Mouse (Mus musculus): ENCODE data around the gene Fam49a.

Fam49a gene

DNA sequence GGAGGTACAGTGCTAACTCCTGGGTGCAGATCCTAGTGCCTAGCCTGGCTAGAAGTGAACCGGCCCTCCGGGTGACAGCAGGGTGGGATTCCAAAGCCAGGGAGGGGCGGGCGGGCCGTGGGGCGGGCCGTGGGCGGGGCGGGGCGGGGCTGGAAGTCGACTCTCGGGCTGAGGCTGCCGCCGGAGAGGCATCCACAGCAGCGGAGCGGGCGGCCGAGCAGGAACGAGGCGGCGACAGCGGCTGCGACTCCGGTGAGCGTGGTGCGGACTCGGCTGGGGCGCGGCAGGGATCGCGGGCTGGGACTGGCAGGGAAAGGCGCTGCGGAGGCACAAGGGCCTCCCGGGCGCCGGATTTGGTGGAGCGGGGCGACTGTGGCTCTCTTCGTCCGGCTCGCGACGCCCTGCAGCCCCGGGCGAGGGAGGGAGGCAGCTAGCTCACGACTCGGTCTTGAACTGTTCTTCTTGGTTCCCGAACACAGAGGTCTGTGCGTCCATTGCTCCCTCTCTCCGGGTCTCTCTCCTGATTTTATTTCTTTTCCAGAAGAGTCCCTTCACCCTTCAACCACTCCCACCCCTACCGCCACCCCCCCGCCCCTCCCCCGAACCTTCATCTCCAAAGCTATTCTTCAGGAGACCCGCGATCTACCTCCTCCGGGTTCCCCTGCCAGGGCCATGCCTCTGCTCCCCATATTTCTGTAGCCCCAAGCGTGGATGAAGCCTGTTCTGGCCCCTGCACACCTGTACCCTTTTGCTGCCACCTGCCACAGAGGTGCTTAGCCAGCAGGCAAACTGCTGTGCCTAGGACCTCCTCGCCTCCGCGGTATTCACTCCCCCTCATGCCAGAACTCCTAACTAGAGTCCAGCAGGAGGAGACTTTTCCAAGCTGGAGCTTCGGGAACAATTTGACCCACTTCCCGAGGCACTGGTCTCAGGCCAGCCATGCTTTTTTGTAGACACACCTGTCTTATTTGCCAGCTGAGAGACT, at the start of gene Fam49a:
Fam49a (plus strand) TSS at position 153 of the 985 bp plus-strand sequence.
- 1% methylated on average over 56 of the region's 62 CpGs for WGBS

DNA sequence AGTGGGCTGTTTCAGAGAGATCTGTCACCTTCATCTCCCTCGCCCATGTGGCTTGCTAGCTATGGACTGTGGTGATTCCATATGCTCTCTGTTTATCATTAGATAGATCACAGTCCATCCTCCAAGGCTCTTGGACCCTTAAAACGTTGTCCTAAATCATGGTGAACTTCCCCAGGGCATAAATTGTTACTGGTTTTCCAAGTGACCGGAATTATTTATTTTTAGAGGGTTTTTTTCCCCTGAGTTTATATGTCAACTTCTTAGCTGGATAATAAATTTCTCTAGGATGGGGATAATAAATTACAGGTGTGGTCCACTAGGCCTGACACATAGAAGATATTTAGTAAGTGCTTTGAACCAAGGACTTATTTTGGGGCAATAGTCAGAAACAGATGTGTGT, 48.4 kb upstream of the Fam49a start:
- WGBS, result 79% methylated on average over 3 of the region's 3 CpGs

DNA sequence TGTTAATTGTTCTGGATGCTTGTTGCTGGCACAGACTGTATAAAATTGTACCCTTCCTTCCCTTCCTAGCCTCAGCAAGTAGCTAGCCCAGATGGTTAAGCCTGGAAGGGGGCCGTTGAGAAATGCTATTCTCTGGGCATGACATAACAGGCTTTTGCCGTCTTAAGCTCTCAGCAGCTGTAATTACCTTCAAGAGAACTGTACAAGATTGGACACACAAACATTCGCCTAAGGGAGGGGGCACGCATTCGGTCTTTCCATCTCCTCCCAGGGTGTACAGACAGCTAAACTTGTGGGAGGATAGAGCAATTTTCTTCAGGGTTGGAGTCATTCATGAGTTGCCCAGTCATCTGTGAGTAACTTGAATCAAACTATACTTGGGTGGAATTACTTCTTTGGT, 43.0 kb upstream of the Fam49a start:
- WGBS, result 33% methylated on average over 5 of the region's 5 CpGs

DNA sequence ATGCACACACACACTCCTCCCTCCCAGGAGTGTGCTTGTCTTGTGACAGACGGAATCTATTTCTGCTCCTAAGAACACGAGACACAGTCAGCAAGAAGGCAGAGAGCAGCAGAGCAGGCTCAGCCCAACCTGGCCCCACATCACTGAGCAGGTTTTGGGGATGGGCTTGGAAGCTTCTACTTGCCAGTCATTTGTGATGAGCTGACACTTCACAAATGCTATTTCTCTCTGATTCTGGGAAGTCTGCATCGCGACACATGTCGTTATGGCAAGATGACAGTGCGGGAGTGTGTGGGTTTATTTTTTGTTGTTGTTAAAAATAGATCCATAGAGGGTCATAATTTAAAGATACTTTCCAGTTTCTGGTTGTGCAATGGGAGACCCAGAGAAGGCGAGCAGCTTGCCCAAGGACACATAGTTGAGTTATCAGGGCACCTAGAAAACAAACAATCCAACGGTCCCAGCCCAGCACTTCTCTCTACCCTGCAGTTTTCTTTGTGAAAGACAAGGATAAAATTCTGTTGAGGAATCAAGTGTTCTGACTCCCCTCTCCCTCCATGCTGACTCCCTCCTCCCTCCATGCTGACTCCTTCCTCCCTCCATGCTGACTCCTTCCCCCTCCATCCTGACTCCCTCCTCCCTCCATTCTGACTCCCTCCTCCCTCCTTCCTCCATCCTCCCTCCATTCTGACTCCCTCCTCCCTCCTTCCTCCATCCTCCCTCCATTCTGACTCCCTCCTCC, 41.0 kb upstream of the Fam49a start:
- WGBS, result 40% methylated on average over 8 of the region's 8 CpGs

DNA sequence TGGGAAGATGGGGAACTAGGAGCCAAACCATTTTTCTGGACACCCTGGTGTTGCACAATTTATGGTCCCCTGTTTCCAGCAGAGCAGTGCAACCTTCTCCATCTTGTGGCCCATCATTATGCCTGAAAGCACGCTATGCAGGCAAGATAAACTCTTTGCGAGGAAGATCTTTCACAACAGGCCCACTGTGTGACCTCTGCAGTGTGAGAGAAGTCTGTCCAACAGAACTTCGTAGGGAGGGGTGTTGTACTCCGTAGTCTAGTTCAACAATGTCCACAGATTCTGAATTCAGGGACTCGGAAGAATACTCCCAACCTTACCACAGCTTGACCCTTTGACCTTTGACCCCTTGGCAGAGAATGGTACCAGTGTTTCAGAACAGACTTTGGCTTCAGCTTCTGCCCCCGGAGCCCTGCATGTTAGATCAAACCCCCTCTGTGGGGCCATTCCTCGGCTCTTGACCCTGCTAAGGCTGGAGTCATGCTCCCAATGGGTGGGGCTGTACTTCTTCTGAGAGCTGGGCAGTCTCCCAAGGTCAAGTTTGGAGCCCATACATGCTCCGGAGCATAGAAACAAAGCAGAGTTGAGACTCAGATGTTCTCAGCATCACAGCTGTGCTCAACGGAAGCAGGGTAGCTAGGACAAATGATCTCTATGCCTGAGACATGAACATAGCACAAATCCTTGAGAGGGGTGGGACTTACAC, 39.2 kb upstream of the Fam49a start:
- 70% methylated on average over 9 of the region's 9 CpGs for WGBS

DNA sequence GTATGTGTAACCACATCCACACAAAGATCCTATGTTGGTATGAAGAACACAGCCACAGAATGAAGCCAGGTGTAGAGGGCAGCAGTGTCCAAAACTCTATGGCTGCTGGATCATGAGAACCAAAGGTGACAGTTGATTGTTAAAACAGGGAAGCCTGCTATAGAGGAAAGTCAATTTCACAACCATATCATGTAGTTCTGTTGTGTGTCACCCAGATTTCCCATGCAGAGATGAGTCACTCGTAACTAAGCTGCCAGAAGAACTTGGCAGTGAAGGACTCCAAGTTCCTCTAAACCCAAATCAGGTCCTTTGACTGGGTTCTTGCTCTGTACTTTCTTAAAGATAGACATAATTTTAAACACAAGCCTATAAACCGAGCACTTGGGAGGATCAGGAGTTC, 38.6 kb upstream of the Fam49a start:
- WGBS, result 42% methylated on average over 2 of the region's 2 CpGs

DNA sequence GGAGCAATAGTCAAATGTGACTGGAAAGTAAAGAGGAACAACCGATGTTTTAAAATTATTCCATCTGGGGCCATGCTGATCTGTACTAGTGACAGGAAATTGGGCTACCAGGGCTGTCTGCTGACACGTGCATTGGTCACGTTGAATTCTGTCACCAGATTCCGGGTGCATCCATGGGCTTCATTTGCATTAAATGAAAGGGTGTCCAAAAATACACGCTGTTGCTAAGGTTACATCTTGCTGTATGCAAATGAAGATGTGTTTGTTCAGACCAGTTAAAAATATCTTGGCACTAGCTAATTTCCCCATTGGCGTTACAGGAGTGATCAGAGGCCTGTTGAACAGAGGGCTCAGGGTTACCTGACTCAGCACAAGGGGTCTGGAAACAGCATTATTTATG, 36.2 kb upstream of the Fam49a start:
- 22% methylated on average over 6 of the region's 6 CpGs for WGBS

DNA sequence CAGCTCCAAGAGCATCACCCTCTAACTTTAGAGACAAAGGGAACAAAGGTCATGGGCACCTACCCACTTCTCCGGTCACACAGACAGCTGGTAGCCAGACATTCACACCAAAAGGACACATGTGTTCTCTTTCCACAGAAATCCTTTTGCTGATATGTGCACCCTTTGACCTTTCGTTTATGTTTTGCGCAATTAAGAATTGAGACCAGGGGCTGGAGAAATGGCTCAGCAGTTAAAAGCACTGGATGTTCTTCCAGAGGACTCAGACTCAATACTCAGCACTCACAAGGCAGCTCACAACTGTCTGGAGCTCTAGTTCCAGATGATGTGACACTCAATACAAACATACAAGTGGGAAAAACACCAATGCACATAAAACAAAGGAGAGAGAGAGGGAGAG, 34.3 kb upstream of the Fam49a start:
- WGBS, result 90% methylated on average over 3 of the region's 3 CpGs

DNA sequence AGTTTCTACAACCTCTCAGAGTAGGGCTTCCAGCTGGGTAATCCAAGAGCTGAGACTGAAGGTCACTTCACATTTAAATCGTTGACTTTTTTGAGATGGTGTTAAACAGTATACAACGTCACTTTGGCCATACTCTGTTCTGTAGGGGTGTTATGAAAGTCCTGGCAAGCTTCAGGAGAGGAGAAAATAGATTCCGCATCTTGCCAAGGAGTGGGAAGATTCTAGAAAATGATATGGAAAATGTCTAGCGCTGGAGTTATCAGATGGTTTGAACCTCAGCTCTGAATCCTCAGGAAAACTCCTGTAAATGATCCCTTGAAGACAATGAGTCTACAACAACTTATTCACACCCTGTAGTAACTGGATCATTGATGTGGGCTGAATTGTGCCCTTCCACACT, 29.8 kb upstream of the Fam49a start:
- 56% methylated on average over 4 of the region's 4 CpGs for WGBS

DNA sequence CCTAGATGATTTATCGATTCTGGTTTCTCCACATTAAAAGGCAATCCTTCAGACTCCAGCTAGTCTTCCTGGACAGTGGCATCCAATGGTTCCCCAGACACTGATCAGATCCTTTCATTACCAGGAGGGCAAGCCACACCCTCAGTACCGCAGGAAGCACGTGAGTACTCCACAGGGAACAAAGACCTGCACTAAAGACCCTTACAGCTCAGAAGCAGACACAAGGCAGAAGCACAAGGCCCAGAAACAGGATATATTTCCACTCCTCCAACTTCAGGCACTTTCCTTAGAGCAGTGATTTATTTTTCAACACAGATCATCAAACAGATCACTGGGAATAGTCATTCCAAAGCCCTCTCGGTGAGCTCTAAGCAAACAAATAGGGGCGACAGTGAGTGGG, 25.0 kb upstream of the Fam49a start:
- 66% methylated on average over 5 of the region's 5 CpGs for WGBS

DNA sequence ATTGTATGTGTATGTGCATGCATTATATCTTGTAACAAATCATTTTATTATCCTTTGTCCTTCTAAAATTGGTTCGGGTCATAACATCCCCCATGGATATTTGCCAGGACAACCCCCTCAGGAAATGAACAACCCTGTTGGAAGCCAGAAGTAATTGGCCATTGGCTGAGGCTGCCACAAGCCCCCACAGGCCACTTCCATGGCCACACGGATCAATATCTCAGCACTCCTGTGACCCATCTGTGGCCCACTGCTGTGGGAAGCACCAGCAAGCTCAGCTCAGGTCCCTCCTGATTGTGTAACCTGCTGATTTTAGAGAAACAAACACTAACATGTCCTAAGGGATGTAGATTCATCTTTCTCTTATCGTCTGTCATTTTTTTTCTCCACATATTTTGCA, 22.4 kb upstream of the Fam49a start:
- 57% methylated on average over 3 of the region's 3 CpGs for WGBS

DNA sequence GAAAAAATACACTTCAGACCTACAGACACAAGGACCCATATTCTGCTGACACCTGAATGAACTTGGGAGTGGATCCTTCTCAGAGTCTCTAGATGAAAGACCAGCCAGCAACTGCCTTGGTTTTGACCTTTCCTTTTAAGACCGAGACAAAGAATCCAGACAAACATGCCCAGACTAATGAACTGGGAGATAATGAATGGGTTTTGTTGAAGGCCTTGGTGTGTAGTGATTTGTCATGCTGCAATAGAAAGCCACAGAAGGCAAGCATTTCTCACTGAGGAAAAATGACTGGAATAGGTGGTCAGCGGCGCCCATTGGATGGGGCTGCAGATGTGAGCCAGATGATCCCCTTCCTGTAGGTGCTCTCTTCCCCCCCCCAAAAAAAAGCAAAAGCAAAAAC, 18.8 kb upstream of the Fam49a start:
- WGBS, result 73% methylated on average over 3 of the region's 3 CpGs

DNA sequence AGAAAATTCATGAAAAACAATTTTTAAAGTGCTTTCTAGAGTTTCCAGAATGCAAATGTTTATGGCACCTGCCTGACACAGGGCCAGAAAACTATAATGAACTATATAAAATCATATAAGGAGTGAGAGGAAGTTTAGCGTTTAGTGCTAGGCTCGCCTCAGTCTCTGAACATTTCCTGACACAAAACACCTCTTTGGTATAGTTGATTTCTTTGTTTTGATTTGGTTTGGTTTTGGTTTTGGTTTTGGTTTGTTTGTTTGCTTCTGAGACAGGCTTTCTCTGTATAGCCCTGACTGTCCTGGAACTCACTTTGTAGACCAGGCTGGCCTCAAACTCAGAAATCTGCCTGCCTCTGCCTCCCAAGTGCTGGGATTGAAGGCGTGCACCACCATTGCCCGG, 14.9 kb upstream of the Fam49a start:
- WGBS, result 92% methylated on average over 4 of the region's 4 CpGs

DNA sequence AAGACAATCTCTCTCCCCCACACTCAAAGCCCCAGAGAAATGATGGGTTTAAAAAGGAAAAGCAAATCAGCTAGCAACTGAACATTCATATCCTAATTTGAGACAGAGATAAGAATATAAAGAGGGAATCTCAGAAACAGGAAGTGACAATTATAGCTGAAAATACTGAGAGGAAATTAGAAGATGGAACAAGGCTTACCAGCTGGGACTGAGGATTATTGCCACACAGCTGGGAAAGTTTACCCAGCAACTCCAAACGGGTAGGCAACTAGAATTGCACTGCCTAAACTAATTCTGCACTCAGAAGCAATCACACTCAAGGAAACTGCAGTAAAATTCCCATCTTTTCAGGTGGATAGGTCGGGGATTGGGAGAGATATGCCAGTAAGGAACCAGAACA, 12.4 kb upstream of the Fam49a start:
- WGBS, result 43% methylated on average over 2 of the region's 2 CpGs

DNA sequence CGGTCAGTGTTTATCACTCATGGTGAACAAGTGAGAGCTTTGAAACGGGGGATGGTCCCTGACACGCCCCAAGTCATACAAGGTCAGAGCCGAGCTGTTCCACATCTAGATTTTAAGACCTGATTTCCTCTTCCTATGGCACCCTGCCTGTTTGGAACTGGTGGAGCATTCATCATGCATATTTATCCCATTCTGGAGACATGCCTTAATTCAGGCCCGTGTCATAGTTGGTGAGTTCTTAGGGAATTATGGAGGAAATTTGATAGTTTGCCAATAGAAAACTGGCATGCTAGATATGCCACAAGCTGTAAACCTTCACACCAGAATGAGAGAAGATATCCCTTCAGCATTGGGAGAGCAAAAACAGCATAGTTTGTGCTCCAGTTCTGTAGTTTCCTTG, 8.4 kb upstream of the Fam49a start:
- 53% methylated on average over 5 of the region's 5 CpGs for WGBS

DNA sequence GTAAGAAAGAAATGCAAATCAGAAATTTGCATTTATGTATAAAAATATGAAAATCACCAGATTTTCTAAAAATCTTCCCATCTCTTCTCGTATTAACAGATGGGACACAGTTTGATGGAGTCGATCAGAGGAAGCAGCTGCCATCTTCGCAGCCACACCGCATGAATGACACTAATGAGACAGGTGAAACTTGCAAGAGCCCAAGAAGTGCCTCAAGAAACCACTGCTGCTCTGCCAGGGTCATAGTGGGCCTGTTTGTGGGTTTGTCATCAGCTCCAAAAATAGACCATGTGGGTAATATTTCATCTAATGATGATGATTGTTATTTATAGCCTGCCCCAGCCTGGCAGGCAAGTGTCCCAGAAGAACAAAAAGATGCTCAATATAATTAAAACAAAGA, 7.8 kb upstream of the Fam49a start:
- 69% methylated on average over 4 of the region's 4 CpGs for WGBS

DNA sequence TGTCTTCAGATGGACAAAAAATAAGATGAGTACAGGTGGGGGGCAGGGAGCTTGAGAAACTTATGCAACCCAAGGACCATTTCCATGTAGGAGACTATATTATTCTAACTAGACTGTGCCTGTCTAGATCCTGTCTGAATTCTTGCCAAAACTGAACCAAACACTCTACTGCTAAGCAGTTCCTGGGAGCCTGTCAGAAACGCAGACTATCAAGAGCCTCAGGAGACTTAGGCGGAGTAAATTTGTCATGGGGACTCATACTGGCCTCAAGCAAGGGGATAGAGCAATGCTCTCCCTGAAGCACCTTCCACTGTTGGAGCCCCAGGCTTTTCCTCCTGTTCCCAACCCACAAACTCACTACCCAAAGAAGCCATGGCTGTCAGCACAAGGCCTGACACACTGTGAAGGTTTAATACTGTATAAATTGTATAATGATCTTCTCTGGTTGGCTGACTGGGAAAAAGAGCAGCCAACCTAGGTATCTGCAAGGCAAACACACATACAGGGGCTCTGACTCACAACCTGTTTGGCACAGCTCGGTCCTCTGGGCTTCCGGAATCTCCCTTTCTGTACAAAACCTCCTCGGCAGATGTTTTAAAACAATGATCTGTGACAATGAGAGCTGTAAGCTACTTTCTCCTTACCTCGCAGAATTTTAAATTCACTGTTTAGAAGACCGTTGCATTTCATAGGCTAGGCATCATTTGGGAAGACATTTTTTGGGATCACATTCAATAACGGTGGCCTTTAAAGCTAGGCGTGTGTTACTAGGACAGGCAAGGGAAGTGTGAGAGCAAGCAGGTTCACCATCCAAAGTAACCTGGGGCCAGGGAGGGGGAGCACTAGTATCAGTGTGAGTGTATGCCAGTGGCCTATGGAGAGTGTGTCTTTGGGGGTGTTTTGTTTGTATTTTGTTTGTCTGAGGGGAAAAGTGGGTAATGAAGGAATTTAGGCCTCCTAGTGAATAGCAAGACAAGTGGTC, 669 bp upstream of the Fam49a start:
- WGBS, result 39% methylated on average over 9 of the region's 9 CpGs

DNA sequence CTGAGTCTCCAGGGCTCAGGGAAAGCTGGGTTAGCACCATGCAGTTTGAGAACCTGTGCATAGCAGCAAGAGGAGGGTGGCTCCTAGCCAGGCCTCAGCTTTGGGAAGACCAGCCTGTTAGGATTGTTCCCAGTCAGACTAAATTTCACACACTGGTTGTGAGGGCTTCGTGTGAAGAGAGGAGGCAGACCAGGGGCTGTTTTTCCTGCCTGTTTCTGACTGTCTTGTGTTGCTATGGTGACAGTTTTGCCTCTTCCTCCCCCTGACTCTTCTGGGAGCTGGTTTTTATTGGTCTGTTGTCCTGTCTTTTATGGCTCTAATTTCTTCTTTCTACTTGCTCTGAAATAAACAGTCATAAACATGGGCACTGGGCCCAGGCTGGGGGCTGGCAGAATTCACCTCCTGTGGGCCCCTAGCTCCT, 1.4 kb downstream of the Fam49a start:
- 12% methylated on average over 1 of the region's 1 CpGs for WGBS

DNA sequence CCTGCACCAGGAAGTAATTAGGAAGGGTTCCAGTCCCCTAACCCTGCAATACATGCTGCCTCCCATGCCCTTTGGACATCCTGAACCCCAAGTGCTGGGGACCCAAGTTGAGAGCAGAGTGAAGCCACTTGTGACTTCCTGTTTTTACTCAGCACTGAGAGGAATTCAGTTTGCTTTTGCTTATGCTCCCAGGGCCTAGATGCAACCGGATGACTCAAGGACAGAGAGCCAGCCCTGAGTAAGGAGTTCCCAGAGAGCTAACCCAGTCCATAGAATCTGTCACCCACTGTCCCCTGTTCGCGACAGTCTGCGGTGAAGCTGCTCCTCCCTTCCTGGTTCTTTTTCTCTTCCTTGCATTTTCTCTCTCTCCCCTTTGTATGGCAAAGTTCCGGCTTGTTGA, 2.2 kb downstream of the Fam49a start:
- WGBS, result 25% methylated on average over 5 of the region's 5 CpGs

DNA sequence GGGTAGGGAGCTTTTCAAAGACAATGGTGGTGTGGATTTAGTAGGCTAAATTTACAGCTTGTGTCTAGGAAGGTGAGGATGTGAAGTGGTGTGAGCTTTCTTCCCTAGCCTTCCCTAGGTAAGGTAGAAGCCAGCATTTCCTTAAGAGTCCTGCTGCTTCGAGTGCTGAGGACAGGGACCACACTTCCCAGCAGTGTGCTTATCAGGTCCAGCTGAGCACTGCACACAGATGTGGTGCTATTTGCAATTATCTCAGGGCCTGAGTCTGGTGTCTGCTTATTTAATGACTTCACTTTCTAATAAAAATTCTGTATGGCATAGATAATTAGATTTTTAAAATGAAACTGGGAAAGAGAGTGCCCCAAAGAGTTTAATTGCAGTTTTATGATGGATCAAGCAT, 4.6 kb downstream of the Fam49a start:
- WGBS, result 50% methylated on average over 1 of the region's 1 CpGs

DNA sequence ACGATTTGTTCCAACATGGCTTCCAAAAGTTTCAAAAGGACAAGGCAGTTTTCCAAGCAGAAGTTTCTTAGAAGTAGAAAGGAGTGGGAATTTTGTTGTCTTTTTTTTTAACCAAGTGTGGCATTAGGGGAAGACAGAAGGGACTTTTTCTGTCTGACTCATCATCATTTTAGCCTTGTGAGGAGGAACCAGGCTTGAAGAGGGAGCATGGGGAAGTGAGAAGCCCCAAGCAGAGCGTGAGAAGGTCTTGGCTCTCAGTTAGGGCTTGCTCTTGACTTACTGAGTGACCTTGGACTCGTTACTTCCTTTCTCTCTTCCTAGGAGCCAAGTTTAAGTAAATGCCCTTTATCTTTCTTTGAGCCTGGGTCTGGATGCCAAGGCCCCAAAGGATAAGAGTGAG, 8.6 kb downstream of the Fam49a start:
- WGBS, result 50% methylated on average over 3 of the region's 3 CpGs

All from cerebral cortex, adult 2 months (tissue).